Mouse (Mus musculus): ENCODE results near the gene Fabp6. TPM values are rescaled to one million over a fixed set of nuclear protein-coding genes. Genes with fewer than 3 reads are reported as not detected.
A peak's percentile ranks its signal among the peaks of the same experiment; 100 is the strongest.

Fabp6 gene
- polyA plus RNA-seq, 1 experiment, result not detected

- 18% methylated on average over 3 of the region's 3 CpGs for WGBS
- H3K4me3 ChIP-seq (ENCODE audit: extremely low read depth, insufficient read depth, insufficient read length), result no peak overlapping the region
- H3K27ac ChIP-seq (ENCODE audit: insufficient read depth, low read length), result no peak overlapping the region
- no peak for DNase-seq (ENCODE audit: low read depth in 1 of 2, low spot score in 2 of 2)
- H3K4me1 ChIP-seq (ENCODE audit: control insufficient read depth, insufficient read depth, insufficient read length), result no peaks in the 10 kb centered on the region
- TF ChIP-seq POLR2A (IDR thresholded peaks at IDR 0.05; ENCODE audit: low read depth, low read length) (no peak), CTCF (IDR thresholded peaks at IDR 0.05; ENCODE audit: extremely low read depth, insufficient read depth, insufficient read length, insufficient replicate concordance) (no peak)
- H3K27me3 ChIP-seq (ENCODE audit: control insufficient read depth, insufficient read depth, low read length), result no peaks in the 10 kb centered on the region
- H3K36me3 ChIP-seq (ENCODE audit: control insufficient read depth, insufficient read depth, low read length), result no peaks in the 10 kb centered on the region
These were observed 26.3 kb downstream of the Fabp6 start for GRCm38 (mm10) chr11:43575061-43575375.

- TF ChIP-seq CTCF (IDR thresholded peaks at IDR 0.05; ENCODE audit: extremely low read depth, insufficient read depth, insufficient read length, insufficient replicate concordance), result no peak
- Histone ChIP-seq H3K4me3 (ENCODE audit: extremely low read depth, insufficient read depth, insufficient read length) (no peak overlapping the region), H3K4me1 (ENCODE audit: control insufficient read depth, insufficient read depth, insufficient read length) (no peaks in the 10 kb centered on the region), H3K27me3 (ENCODE audit: control insufficient read depth, insufficient read depth, low read length) (no peaks in the 10 kb centered on the region), H3K27ac (ENCODE audit: insufficient read depth, low read length) (no peak overlapping the region), H3K36me3 (ENCODE audit: control insufficient read depth, insufficient read depth, low read length) (no peaks in the 10 kb centered on the region)
- 57% methylated on average over 11 of the region's 11 CpGs for WGBS
- no peak for DNase-seq (ENCODE audit: low read depth in 1 of 2, low spot score in 2 of 2)
These were observed 31.7 kb downstream of the Fabp6 start for GRCm38 (mm10) chr11:43569595-43569994.

- Histone ChIP-seq H3K36me3 (ENCODE audit: control insufficient read depth, insufficient read depth, low read length) (no peaks in the 10 kb centered on the region), H3K4me1 (ENCODE audit: control insufficient read depth, insufficient read depth, insufficient read length) (no peaks in the 10 kb centered on the region), H3K27me3 (ENCODE audit: control insufficient read depth, insufficient read depth, low read length) (no peaks in the 10 kb centered on the region), H3K27ac (ENCODE audit: insufficient read depth, low read length) (no peak overlapping the region), H3K4me3 (ENCODE audit: extremely low read depth, insufficient read depth, insufficient read length) (no peak overlapping the region)
- TF ChIP-seq CTCF (IDR thresholded peaks at IDR 0.05; ENCODE audit: extremely low read depth, insufficient read depth, insufficient read length, insufficient replicate concordance), result no peak
- no peak for TF ChIP-seq POLR2A (IDR thresholded peaks at IDR 0.05; ENCODE audit: low read depth, low read length)
- DNase-seq (ENCODE audit: low read depth in 1 of 2, low spot score in 2 of 2), result no peak
- WGBS, result 64% methylated on average over 5 of the region's 5 CpGs
These were observed 32.2 kb downstream of the Fabp6 start for GRCm38 (mm10) chr11:43569188-43569587.

DNA sequence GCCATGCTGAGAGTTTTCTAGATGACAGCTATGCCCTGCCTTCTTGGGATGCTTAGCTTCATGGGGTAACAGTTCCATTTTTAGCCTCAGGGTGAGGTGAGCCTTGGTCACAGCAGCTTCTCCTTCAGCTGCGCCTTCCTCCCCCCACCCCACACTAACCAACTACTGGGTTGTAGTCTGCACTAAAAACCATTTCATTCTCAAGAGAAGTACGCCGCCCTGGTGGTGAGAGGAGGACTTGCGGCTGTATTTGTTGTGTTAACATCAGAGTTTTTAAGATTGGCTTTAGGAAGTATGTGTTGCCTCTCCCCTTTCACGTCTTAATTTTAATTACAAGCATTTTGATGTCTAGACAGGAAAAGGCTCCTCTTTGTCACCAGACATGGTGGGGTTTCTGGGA, 33.1 kb downstream of the Fabp6 start:
- no peak overlapping the region for H3K4me3 ChIP-seq (ENCODE audit: extremely low read depth, insufficient read depth, insufficient read length)
- DNase-seq (ENCODE audit: low read depth in 1 of 2, low spot score in 2 of 2), result peak in 1 of 2 experiments; percentile 11

DNA sequence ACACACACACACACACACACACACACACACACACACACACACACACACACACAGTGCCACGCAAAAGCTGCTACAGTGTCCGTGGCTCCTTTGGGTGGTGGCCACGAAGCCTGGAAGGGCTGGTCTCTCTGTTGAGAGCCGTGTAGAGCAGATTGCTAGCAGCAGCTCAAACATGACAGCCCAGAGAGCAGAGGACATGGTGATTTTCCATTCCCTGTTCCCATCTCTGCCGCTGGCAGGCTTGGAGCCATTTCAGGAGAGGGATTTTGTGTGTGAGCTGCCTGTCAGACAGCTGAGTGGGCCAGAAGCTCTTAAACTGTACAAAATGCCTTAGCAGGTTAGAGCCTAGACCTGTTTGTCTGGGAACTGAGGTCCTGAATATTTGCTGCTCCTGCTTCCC, 34.6 kb downstream of the Fabp6 start:
- Histone ChIP-seq H3K4me1 (ENCODE audit: control insufficient read depth, insufficient read depth, insufficient read length) (no peaks in the 10 kb centered on the region), H3K27me3 (ENCODE audit: control insufficient read depth, insufficient read depth, low read length) (no peaks in the 10 kb centered on the region), H3K27ac (ENCODE audit: insufficient read depth, low read length) (no peak overlapping the region), H3K36me3 (ENCODE audit: control insufficient read depth, insufficient read depth, low read length) (no peaks in the 10 kb centered on the region), H3K4me3 (ENCODE audit: extremely low read depth, insufficient read depth, insufficient read length) (no peak overlapping the region)
- DNase-seq (ENCODE audit: low read depth in 1 of 2, low spot score in 2 of 2), result no peak
- TF ChIP-seq POLR2A (IDR thresholded peaks at IDR 0.05; ENCODE audit: low read depth, low read length), result no peak
- TF ChIP-seq CTCF (IDR thresholded peaks at IDR 0.05; ENCODE audit: extremely low read depth, insufficient read depth, insufficient read length, insufficient replicate concordance), result no peak
- WGBS, result 89% methylated on average over 5 of the region's 5 CpGs

More for the DNA sequence above, 33.1 kb downstream of the Fabp6 start:
- H3K36me3 ChIP-seq (ENCODE audit: control insufficient read depth, insufficient read depth, low read length), result no peaks in the 10 kb centered on the region
- WGBS, result 44% methylated on average over 5 of the region's 5 CpGs
- no peaks in the 10 kb centered on the region for H3K27me3 ChIP-seq (ENCODE audit: control insufficient read depth, insufficient read depth, low read length)
- H3K4me1 ChIP-seq (ENCODE audit: control insufficient read depth, insufficient read depth, insufficient read length), result no peaks in the 10 kb centered on the region
- H3K27ac ChIP-seq (ENCODE audit: insufficient read depth, low read length), result no peak overlapping the region
- no peak for TF ChIP-seq POLR2A (IDR thresholded peaks at IDR 0.05; ENCODE audit: low read depth, low read length)
- peak; percentile 57; the same call in 1 of the 2 replicates for TF ChIP-seq CTCF (IDR thresholded peaks at IDR 0.05; ENCODE audit: extremely low read depth, insufficient read depth, insufficient read length, insufficient replicate concordance)

- Histone ChIP-seq H3K27ac (ENCODE audit: insufficient read depth, low read length) (no peak overlapping the region), H3K4me3 (ENCODE audit: extremely low read depth, insufficient read depth, insufficient read length) (no peak overlapping the region), H3K4me1 (ENCODE audit: control insufficient read depth, insufficient read depth, insufficient read length) (no peaks in the 10 kb centered on the region), H3K36me3 (ENCODE audit: control insufficient read depth, insufficient read depth, low read length) (no peaks in the 10 kb centered on the region), H3K27me3 (ENCODE audit: control insufficient read depth, insufficient read depth, low read length) (no peaks in the 10 kb centered on the region)
- TF ChIP-seq CTCF (IDR thresholded peaks at IDR 0.05; ENCODE audit: extremely low read depth, insufficient read depth, insufficient read length, insufficient replicate concordance) (no peak), POLR2A (IDR thresholded peaks at IDR 0.05; ENCODE audit: low read depth, low read length) (no peak)
- DNase-seq (ENCODE audit: low read depth in 1 of 2, low spot score in 2 of 2), result no peak
- WGBS, result 86% methylated on average over 8 of the region's 8 CpGs
These were observed 35.5 kb downstream of the Fabp6 start for GRCm38 (mm10) chr11:43565852-43566251.

GRCm38 (mm10) chr11:43565414-43565813, 35.9 kb downstream of the Fabp6 start:
- Histone ChIP-seq H3K27ac (ENCODE audit: insufficient read depth, low read length) (no peak overlapping the region), H3K36me3 (ENCODE audit: control insufficient read depth, insufficient read depth, low read length) (no peaks in the 10 kb centered on the region), H3K27me3 (ENCODE audit: control insufficient read depth, insufficient read depth, low read length) (no peaks in the 10 kb centered on the region), H3K4me1 (ENCODE audit: control insufficient read depth, insufficient read depth, insufficient read length) (no peaks in the 10 kb centered on the region), H3K4me3 (ENCODE audit: extremely low read depth, insufficient read depth, insufficient read length) (no peak overlapping the region)
- DNase-seq (ENCODE audit: low read depth in 1 of 2, low spot score in 2 of 2), result no peak
- 95% methylated on average over 2 of the region's 2 CpGs for WGBS
- TF ChIP-seq POLR2A (IDR thresholded peaks at IDR 0.05; ENCODE audit: low read depth, low read length) (no peak), CTCF (IDR thresholded peaks at IDR 0.05; ENCODE audit: extremely low read depth, insufficient read depth, insufficient read length, insufficient replicate concordance) (no peak)

Measured in spleen, adult 2 months (tissue).